Mouse (Mus musculus) midbrain, embryonic 16.5 days (tissue): Measurements from ENCODE around the gene Mreg. TPM values are rescaled to one million over a fixed set of nuclear protein-coding genes. Genes with fewer than 3 reads are reported as not detected.
"Not testable (repeated sequence)": the region's sequence is repeated elsewhere in the genome, so short reads cannot be mapped to it uniquely, and the experiment has no call there.

Source experiments
- ATAC-seq: fragments of 200-750 bp; cut with Nextera tagmentation; 2 replicates; pipeline ENCODE4 v1.8.0; 2017; ENCODE audit warnings: moderate TSS enrichment
- H3K27ac ChIP-seq: fragments of 300-500 bp; sonication (generic); 2 replicates; pipeline ENCODE4 v1.5.1; 2014; ENCODE audit warnings: mild to moderate bottlenecking, low read length, mixed read lengths
- H3K27me3 ChIP-seq: fragments of 300-500 bp; sonication (generic); 2 replicates; pipeline ENCODE4 v1.6.1; 2014; ENCODE audit warnings: low read depth, low read length, mixed read lengths; ENCODE audit not compliant: control insufficient read depth, insufficient read depth
- H3K36me3 ChIP-seq: fragments of 300-500 bp; sonication (generic); 2 replicates; pipeline ENCODE4 v1.6.1; 2014; ENCODE audit warnings: mild to moderate bottlenecking, low read length, moderate library complexity, mixed read lengths; ENCODE audit not compliant: control insufficient read depth, insufficient read depth
- H3K4me1 ChIP-seq: fragments of 300-500 bp; sonication (generic); 2 replicates; pipeline ENCODE4 v1.6.1; 2014; ENCODE audit warnings: mild to moderate bottlenecking, low read length, mixed read lengths; ENCODE audit not compliant: control insufficient read depth, insufficient read depth
- H3K4me2 ChIP-seq: fragments of 300-500 bp; sonication (generic); 2 replicates; pipeline ENCODE4 v1.6.1; 2014; ENCODE audit warnings: mild to moderate bottlenecking, low read length, mixed read lengths
- H3K4me3 ChIP-seq: fragments of 300-500 bp; sonication (generic); 2 replicates; pipeline ENCODE4 v1.5.1; 2014; ENCODE audit warnings: low read depth, mild to moderate bottlenecking, low read length, moderate library complexity, mixed read lengths
- H3K9ac ChIP-seq: fragments of 300-500 bp; sonication (generic); 2 replicates; pipeline ENCODE4 v1.6.1; 2014; ENCODE audit warnings: low read depth, low read length, mixed read lengths
- H3K9me3 ChIP-seq: fragments of 300-500 bp; sonication (generic); replicated peaks from 2 replicates; pipeline ENCODE4 v1.6.1; 2014; ENCODE audit warnings: mild to moderate bottlenecking, low read length, mixed read lengths; ENCODE audit not compliant: control insufficient read depth, poor library complexity, severe bottlenecking
- WGBS: fragments of 180-500 bp; shearing (Covaris S2); extraction: QIAGEN DNeasy Blood & Tissue Kit; methylation state at CpG from one replicate; pipeline ENCODE4 v1.1.7; 2014; 5-methylcytosine and 5-hydroxymethylcytosine counted together
- polyA plus RNA-seq: library from polyadenylated mRNA; unstranded; fragments of >200 nt; fragmentation: Nextera tagmentation; extraction: Ambion mirVana; gene quantifications from 2 replicates; pipeline ENCODE4 v1.2.1, GENCODE M21; 2015

Mreg gene
- polyA plus RNA-seq, 1 experiment from 2014 or later = 1.9 TPM

GRCm38 (mm10) chr1:72248226-72248737, 36.2 kb upstream of the Mreg start:
- not testable (repeated sequence) for ATAC-seq, H3K9ac ChIP-seq, H3K27me3 ChIP-seq, H3K4me2 ChIP-seq, H3K36me3 ChIP-seq, H3K4me3 ChIP-seq, H3K9me3 ChIP-seq, H3K27ac ChIP-seq, H3K4me1 ChIP-seq
- 48% methylated on average over 9 of the region's 9 CpGs for WGBS

DNA sequence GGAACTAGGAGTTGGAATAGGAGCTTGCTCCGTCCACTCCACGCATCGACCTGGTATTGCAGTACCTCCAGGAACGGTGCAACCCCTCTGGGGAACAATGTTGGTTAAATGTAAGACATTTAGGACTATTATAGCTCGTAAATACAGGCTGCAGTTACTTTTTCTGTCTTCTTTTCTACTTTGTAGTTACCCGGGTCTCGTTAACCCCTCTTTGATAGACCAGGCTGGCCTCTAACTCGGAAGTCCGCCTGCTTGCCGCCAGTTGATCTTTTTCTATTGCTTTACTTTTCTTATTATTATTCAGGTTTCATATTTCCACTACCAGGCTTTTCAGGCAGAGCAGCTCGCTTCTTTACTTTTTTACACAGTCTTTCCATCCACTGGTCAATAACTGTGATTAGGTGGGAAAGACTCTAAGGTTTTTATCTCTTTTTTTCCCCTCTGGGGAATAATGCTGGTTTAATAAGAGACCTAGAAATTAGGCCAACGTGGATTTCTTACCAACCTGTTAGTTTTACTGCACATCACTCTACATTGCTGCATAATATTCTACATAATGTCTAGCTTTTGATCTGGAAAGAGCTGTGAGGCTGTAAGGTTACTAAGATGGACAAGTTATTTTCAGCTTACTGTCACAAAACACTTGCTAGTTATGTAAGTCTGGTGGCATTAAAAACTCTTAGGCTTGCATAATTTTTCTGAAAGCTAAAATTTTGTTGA, 32.4 kb upstream of the Mreg start:
- WGBS = under 1% methylated on average over 12 of the region's 12 CpGs
- Histone ChIP-seq H3K27ac (peak overlapping the region; percentile 97), H3K9ac (peak overlapping the region; percentile 89), H3K9me3 (no peaks in the 10 kb centered on the region), H3K27me3 (no peaks in the 10 kb centered on the region), H3K4me1 (0 out of 2 replicates have a peak, but pooled peaks cover 3% of the 10 kb centered on the region), H3K4me2 (peak overlapping the region; percentile 51), H3K36me3 (no peaks in the 10 kb centered on the region), H3K4me3 (peak overlapping the region; percentile 51)
- ATAC-seq = peak; percentile 79; the same call in 1 of the 2 replicates

GRCm38 (mm10) chr1:72243656-72244316, 31.7 kb upstream of the Mreg start:
- Histone ChIP-seq H3K9me3 (no peaks in the 10 kb centered on the region), H3K4me1 (0 out of 2 replicates have a peak, but pooled peaks cover 3% of the 10 kb centered on the region), H3K36me3 (no peaks in the 10 kb centered on the region), H3K27ac (peak overlapping the region; percentile 97), H3K9ac (peak overlapping the region; percentile 89), H3K4me3 (peak overlapping the region; percentile 51), H3K4me2 (peak overlapping the region; percentile 51), H3K27me3 (no peaks in the 10 kb centered on the region)
- WGBS = under 1% methylated on average over 47 of the region's 47 CpGs
- peak; percentile 95 for ATAC-seq

- H3K36me3 ChIP-seq = no peaks in the 10 kb centered on the region
- 89% methylated on average over 5 of the region's 5 CpGs for WGBS
- no peak overlapping the region for H3K4me2 ChIP-seq
Measured at GRCm38 (mm10) chr1:72242581-72243143, 30.6 kb upstream of the Mreg start.

GRCm38 (mm10) chr1:72239113-72239512, 27.0 kb upstream of the Mreg start:
- not testable (repeated sequence) for H3K4me3 ChIP-seq, H3K4me2 ChIP-seq, H3K9ac ChIP-seq, H3K4me1 ChIP-seq, H3K27me3 ChIP-seq, H3K27ac ChIP-seq, H3K36me3 ChIP-seq, H3K9me3 ChIP-seq, ATAC-seq
- 84% methylated on average over 3 of the region's 3 CpGs for WGBS

More at GRCm38 (mm10) chr1:72242581-72243143, 30.6 kb upstream of the Mreg start:
- Histone ChIP-seq H3K4me1 (peaks cover 3% of the 10 kb centered on the region; the same call in 1 of the 2 replicates), H3K27ac (no peak overlapping the region), H3K9me3 (no peaks in the 10 kb centered on the region), H3K27me3 (no peaks in the 10 kb centered on the region), H3K9ac (no peak overlapping the region), H3K4me3 (no peak overlapping the region)
- no peak for ATAC-seq

GRCm38 (mm10) chr1:72238016-72238580, 26.0 kb upstream of the Mreg start:
- no peak overlapping the region for H3K27ac ChIP-seq
- no peak overlapping the region for H3K4me3 ChIP-seq
- WGBS = 72% methylated on average over 10 of the region's 10 CpGs

DNA sequence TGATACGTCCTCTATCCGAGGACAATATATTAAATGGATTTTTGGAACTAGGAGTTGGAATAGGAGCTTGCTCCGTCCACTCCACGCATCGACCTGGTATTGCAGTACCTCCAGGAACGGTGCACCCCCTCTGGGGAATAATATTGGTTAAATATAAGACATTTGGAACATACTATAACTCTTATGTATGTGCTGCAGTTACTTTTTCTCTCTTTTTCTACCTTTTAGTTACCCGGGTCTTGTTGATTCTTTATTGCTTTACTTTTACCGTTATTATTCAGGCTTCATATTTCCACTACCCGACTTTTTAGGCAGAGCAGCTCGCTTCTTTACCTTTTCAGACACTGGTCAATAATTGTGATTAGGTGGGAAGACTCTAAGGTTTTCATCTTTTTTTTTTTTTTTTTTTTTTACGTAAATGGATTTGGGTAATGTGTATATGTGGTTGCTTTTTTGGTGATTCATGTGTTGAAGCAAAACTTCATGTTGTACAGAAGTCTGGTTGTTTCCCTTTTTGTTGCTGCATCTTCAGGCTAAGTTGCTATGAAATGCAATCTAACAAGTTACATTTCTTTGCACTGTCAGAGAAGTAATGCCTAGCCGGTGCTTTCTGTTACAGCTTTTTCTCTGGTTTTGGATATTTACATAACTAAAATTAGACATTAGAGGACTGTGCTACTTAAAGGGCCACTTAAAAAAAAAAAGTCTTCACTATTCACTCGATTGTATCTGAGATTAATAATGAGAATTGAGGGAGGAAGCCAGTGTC, 25.1 kb upstream of the Mreg start:
- 8% methylated on average over 11 of the region's 13 CpGs for WGBS
- no peak overlapping the region for H3K27ac ChIP-seq
- H3K9me3 ChIP-seq = no peaks in the 10 kb centered on the region
- H3K9ac ChIP-seq = no peak overlapping the region
- peaks cover 8% of the 10 kb centered on the region for H3K4me1 ChIP-seq
- H3K4me3 ChIP-seq = peak overlapping the region; percentile 31
- peak overlapping the region; percentile 49 for H3K4me2 ChIP-seq
- ATAC-seq = no peak
- no peaks in the 10 kb centered on the region; the same call in 1 of the 2 replicates for H3K27me3 ChIP-seq
- no peaks in the 10 kb centered on the region for H3K36me3 ChIP-seq

More at GRCm38 (mm10) chr1:72238016-72238580, 26.0 kb upstream of the Mreg start:
- Histone ChIP-seq H3K9ac (no peak overlapping the region), H3K4me2 (no peak overlapping the region), H3K4me1 (peaks cover 8% of the 10 kb centered on the region), H3K27me3 (no peaks in the 10 kb centered on the region; the same call in 1 of the 2 replicates), H3K9me3 (no peaks in the 10 kb centered on the region), H3K36me3 (no peaks in the 10 kb centered on the region)
- ATAC-seq = no peak

DNA sequence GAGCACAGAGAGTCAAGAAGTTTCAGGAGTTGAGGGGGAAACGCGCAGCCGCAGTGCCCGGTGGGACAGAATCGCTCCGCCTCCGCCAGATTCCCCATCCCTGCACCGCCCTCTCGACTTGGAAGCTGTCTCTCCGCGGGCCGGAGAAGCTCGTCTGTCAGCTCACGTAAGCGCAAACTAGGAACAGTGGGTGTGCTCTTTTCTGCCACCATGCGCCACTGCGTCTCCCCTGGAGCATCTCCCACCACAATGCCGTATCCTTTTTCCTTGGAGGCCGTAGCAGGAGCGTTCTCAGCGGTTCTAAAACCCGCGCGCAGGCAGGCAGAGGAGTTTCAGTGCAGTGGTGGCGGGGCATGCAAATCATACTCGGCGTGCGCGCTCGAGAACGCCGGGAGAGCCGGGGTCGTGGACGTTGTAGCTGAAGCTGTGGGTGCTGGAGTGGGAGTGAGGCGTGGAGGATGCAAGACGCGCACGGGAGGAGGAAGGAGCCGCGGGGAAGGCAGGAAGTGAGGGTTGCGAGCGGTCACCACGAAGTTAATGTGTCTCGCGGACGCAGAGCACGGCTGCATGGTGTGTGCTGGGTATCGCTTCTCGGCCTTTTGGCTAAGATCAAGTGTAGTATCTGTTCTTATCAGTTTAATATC, 24.4 kb upstream of the Mreg start:
- peak overlapping the region; percentile 71 for H3K9ac ChIP-seq
- not testable (repeated sequence) for H3K27me3 ChIP-seq, H3K36me3 ChIP-seq, H3K4me1 ChIP-seq, H3K9me3 ChIP-seq
- H3K4me3 ChIP-seq = peak overlapping the region; percentile 63
- H3K4me2 ChIP-seq = peak overlapping the region; percentile 64
- under 1% methylated on average over 34 of the region's 50 CpGs for WGBS
- H3K27ac ChIP-seq = peak overlapping the region; percentile 84
- ATAC-seq = peak; percentile 92
